Mouse (Mus musculus): Measurements from ENCODE around the gene Iqsec1. TPM values are rescaled to one million over a fixed set of nuclear protein-coding genes. Genes with fewer than 3 reads are reported as not detected.

The Iqsec1 gene
- total and polyA plus RNA-seq, 3 experiments: 17.0 to 90.4 (median 83.5) TPM

- no peak for TF ChIP-seq NELFE (IDR thresholded peaks at IDR 0.05; ENCODE audit: low read depth, low read length)
- Histone ChIP-seq H3K4me3 (replicated peaks in 1 of 3; ENCODE audit: low read depth in 2 of 3, low read length in 2 of 3, poor library complexity in 1 of 3) (no peak overlapping the region), H3K36me3 (replicated peaks in 1 of 2; ENCODE audit: control insufficient read depth in 1 of 2, insufficient read depth in 1 of 2, low read length in 1 of 2) (peaks cover 34 to 96% of the 10 kb centered on the region in 2 experiments), H3K9ac (ENCODE audit: insufficient read depth, low read depth) (no peak overlapping the region), H3K79me2 (replicated peaks; ENCODE audit: control insufficient read depth, extremely low read depth, insufficient read depth, poor library complexity, severe bottlenecking) (peaks cover 40% of the 10 kb centered on the region), H3K4me2 (ENCODE audit: insufficient read depth, low read depth, poor library complexity, severe bottlenecking) (no peak overlapping the region), H3K9me3 (replicated peaks; ENCODE audit: low read length) (no peaks in the 10 kb centered on the region), H3K4me1 (ENCODE audit: control insufficient read depth in 1 of 2, insufficient read depth in 2 of 2) (peaks cover 3 to 76% of the 10 kb centered on the region in 2 experiments; a peak in 3 of 4 replicates), H3K27me3 (replicated peaks) (no peaks in the 10 kb centered on the region), H3K27ac (ENCODE audit: insufficient read depth, low read depth) (no peak overlapping the region)
- in situ Hi-C loops (cut with MboI; ENCODE audit: low pct_ligation_motif_present, low pct_unique_long_range_greater_than_20kb, low sequenced_read_pairs): no loop called here
- no peak for DNase-seq (ENCODE audit: extremely low read depth)
- dilution Hi-C loops (cut with MboI; ENCODE audit: extremely low pct_ligation_motif_present, extremely low pct_unique_long_range_greater_than_20kb, low sequenced_read_pairs): no loop called here
Observed at GRCm38 (mm10) chr6:90712486-90713480, 275.7 kb downstream of the Iqsec1 start.

GRCm38 (mm10) chr6:90712063-90712462 is 276.4 kb downstream of the Iqsec1 start:
- Histone ChIP-seq H3K9me3 (replicated peaks; ENCODE audit: low read length) (no peaks in the 10 kb centered on the region), H3K79me2 (replicated peaks; ENCODE audit: control insufficient read depth, extremely low read depth, insufficient read depth, poor library complexity, severe bottlenecking) (peaks cover 41% of the 10 kb centered on the region), H3K27ac (ENCODE audit: insufficient read depth, low read depth) (no peak overlapping the region), H3K9ac (ENCODE audit: insufficient read depth, low read depth) (no peak overlapping the region), H3K4me3 (replicated peaks in 1 of 3; ENCODE audit: low read depth in 2 of 3, low read length in 2 of 3, poor library complexity in 1 of 3) (no peak overlapping the region), H3K4me1 (ENCODE audit: control insufficient read depth in 1 of 2, insufficient read depth in 2 of 2) (peaks cover 3 to 83% of the 10 kb centered on the region in 2 experiments; a peak in 3 of 4 replicates), H3K4me2 (ENCODE audit: insufficient read depth, low read depth, poor library complexity, severe bottlenecking) (no peak overlapping the region), H3K36me3 (replicated peaks in 1 of 2; ENCODE audit: control insufficient read depth in 1 of 2, insufficient read depth in 1 of 2, low read length in 1 of 2) (peaks cover 35 to 96% of the 10 kb centered on the region in 2 experiments), H3K27me3 (replicated peaks) (no peaks in the 10 kb centered on the region)
- TF ChIP-seq SMC3 (IDR thresholded peaks at IDR 0.05; ENCODE audit: low read depth, low read length) (no peak), POLR2AphosphoS2 (IDR thresholded peaks at IDR 0.05; ENCODE audit: low read depth, low read length) (no peak), CTCF (conservative IDR thresholded peaks at IDR 0.05 in 1 of 2, IDR thresholded peaks at IDR 0.05 in 1 of 2; ENCODE audit: low read depth in 2 of 2, low read length in 2 of 2) (no peak), POLR2A (IDR thresholded peaks at IDR 0.05; ENCODE audit: low read depth, low read length) (no peak), MAX (IDR thresholded peaks at IDR 0.05; ENCODE audit: low read length) (no peak), ELF1 (IDR thresholded peaks at IDR 0.05; ENCODE audit: low read depth, low read length) (no peak), JUN (IDR thresholded peaks at IDR 0.05; ENCODE audit: insufficient read depth, low read depth, low read length) (no peak), CHD1 (IDR thresholded peaks at IDR 0.05; ENCODE audit: low read depth, low read length) (no peak), HCFC1 (IDR thresholded peaks at IDR 0.05; ENCODE audit: low read depth, low read length) (no peak), TBP (conservative IDR thresholded peaks at IDR 0.05; ENCODE audit: low read depth, low read length) (no peak), TCF12 (IDR thresholded peaks at IDR 0.05; ENCODE audit: low read depth, low read length) (no peak)
- in situ Hi-C loops (cut with MboI; ENCODE audit: low pct_ligation_motif_present, low pct_unique_long_range_greater_than_20kb, low sequenced_read_pairs): no loop called here
- no peak for DNase-seq (ENCODE audit: extremely low read depth)
- dilution Hi-C loops (cut with MboI; ENCODE audit: extremely low pct_ligation_motif_present, extremely low pct_unique_long_range_greater_than_20kb, low sequenced_read_pairs): no loop called here
